Mouse (Mus musculus): ENCODE measurements at regions not wholly inside any gene's neighbourhood (a gene's known extent, or its start where the extent isn't known, plus 50 kb on each side); places are given as distances from the start of the nearest gene placed in this dataset.

DNA sequence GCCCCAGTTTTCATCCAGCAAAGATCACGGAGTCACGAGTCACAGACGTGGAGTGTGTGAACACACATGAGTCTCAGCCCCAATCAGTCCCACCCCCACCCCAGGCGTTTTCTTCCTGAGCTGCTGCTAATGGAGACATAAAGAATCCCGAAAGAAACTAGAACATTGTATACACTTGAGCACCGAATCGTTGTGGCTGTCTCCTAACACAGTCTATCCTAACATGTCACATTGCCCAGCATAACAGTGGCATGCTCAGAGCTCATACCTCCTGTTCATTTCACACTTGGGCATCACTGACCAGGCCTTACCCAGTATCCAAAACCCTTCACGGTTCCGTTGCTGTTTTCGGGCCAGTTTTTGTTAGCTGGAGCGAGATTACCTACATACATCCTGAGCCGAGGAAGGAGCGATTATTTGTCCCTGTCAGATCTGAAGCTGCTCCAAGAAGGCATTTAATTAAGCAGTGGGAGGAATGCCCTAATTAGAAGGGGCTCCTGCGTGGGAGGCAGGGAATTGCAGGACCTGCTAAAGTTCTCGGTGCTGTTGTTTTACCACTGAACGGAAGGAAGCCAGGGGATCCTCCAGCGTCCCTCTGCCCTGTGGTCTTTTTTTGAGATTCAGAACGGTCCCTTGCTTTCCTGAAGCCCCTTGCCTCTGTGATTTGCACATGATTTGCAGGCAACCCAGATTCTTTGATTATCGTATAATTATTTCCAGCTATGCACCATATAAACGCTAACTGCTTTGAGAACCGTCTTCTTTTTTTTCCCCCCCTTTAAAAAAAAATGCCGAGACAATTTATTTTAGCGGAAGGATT, 53.4 kb upstream of the Nap1l1 start:
- DNase-seq (ENCODE audit: low spot score), result no peak

DNA sequence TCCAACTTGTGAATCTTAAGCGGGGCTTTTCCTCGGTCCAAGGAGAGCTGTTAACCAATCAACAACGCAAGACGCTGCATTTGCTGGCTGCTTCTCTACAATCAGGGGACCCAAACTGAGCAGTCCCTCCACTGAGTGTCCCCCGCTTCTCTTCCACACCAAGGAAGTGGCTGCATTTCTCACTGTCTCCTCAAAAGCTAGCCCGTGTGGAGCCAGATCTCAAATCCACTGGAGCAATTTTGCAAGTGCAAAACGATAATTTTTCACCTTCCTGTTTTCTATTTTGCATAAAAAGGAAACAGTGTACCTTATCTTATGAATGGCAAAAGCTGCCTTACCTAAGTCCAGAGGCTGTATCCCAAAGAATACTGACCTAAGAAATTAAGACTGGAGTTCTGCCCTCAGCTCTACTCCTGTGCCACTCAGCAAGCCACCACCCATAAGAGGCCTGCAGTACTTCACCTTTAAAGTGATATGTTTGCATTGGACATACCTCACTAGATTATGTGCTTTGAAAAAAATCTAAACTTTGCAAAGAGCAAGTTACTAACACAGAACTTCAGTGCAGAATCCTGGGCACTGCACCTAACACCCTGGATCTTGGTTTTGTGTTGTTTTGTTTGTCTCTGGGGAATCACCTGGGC, 52.7 kb upstream of the Nap1l1 start:
- DNase-seq (ENCODE audit: low spot score), result no peak

DNA sequence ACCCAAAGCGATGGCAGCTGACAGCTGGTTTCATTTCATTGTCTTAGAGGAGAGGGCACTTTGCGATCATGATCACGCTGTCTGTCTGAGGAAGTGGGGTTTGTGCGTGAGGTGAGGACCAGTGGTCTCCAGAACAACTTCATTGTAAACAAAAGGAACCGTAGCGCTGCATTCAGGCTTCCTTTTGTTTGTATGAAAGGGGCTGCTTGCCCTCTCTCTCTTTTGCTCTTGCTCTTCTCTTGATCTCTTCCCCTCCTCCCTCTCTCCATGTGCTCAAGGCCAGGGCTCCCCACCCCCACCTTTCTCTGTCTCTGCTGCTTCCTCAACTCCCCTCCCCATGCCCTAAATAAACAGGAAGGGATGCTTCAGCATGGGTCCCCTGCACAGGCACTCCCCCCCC, 51.0 kb upstream of the Nap1l1 start:
- no peak for DNase-seq (ENCODE audit: low spot score)

GRCm38 (mm10) chr10:111422649-111423048, 50.4 kb upstream of the Nap1l1 start:
- DNase-seq (ENCODE audit: low spot score), result no peak
